Mouse (Mus musculus): ENCODE results near the gene Siglech.

GRCm38 (mm10) chr7:55780011-55780410 lies 12.0 kb downstream of the Siglech start:
- TF ChIP-seq CTCF (IDR thresholded peaks at IDR 0.05; ENCODE audit: low read depth, low read length) (no peak), POLR2A (IDR thresholded peaks at IDR 0.05; ENCODE audit: borderline replicate concordance, low read depth, low read length) (no peak)

All from bone marrow macrophage, adult 2 months (primary cell).